Mouse (Mus musculus) liver, embryonic 11.5 days (tissue): ENCODE results near the gene Sult2a1. TPM values are rescaled to one million over a fixed set of nuclear protein-coding genes. Genes with fewer than 3 reads are reported as not detected.
"Not testable (repeated sequence)": the region's sequence is repeated elsewhere in the genome, so short reads cannot be mapped to it uniquely, and the experiment has no call there.

ENCODE experiments used
- ATAC-seq: fragments of 200-750 bp; cut with Nextera tagmentation; replicated peaks from 2 replicates; pipeline ENCODE4 v1.8.0; 2017; ENCODE audit warnings: moderate number of reproducible peaks, mild to moderate bottlenecking, moderate TSS enrichment, moderate library complexity; ENCODE audit not compliant: low FRiP score
- DNase-seq: peaks from one replicate; pipeline ENCODE4 v3.0.0-alpha.2; 2017; ENCODE audit warnings: low spot score
- H3K27ac ChIP-seq: fragments of 300-500 bp; sonication (generic); 2 replicates; pipeline ENCODE4 v1.5.1; 2014; ENCODE audit warnings: mild to moderate bottlenecking, low read depth, low read length, control low read depth
- H3K27me3 ChIP-seq: fragments of 300-500 bp; sonication (generic); replicated peaks from 2 replicates; pipeline ENCODE4 v1.6.1; 2014; ENCODE audit warnings: low read length, mixed read lengths; ENCODE audit not compliant: control insufficient read depth, insufficient read depth
- H3K36me3 ChIP-seq: fragments of 300-500 bp; sonication (generic); 2 replicates; pipeline ENCODE4 v1.6.1; 2014; ENCODE audit warnings: mild to moderate bottlenecking, low read length, moderate library complexity, mixed read lengths; ENCODE audit not compliant: control insufficient read depth, insufficient read depth
- H3K4me1 ChIP-seq: fragments of 300-500 bp; sonication (generic); replicated peaks from 2 replicates; pipeline ENCODE4 v1.6.1; 2014; ENCODE audit warnings: low read length, mixed read lengths; ENCODE audit not compliant: control insufficient read depth, insufficient read depth
- H3K4me2 ChIP-seq: fragments of 300-500 bp; sonication (generic); 2 replicates; pipeline ENCODE4 v1.6.1; 2014; ENCODE audit warnings: mild to moderate bottlenecking, control low read depth, moderate library complexity
- H3K4me3 ChIP-seq: fragments of 300-500 bp; sonication (generic); 2 replicates; pipeline ENCODE4 v1.5.1; 2014; ENCODE audit warnings: low read depth, low read length, control low read depth
- H3K9ac ChIP-seq: fragments of 300-500 bp; sonication (generic); 2 replicates; pipeline ENCODE4 v1.6.1; 2014; ENCODE audit warnings: low read depth, low read length, control low read depth
- H3K9me3 ChIP-seq: fragments of 300-500 bp; sonication (generic); 2 replicates; pipeline ENCODE4 v1.6.1; 2016; ENCODE audit warnings: low read length, inconsistent platforms, mixed read lengths; ENCODE audit not compliant: control insufficient read depth
- WGBS: fragments of 180-500 bp; shearing (Covaris S2); extraction: QIAGEN DNeasy Blood & Tissue Kit; methylation state at CpG from one replicate; pipeline ENCODE4 v1.1.7; 2014; 5-methylcytosine and 5-hydroxymethylcytosine counted together
- polyA plus RNA-seq: library from polyadenylated mRNA; unstranded; fragments of >200 nt; fragmentation: Nextera tagmentation; extraction: Ambion mirVana; gene quantifications from 2 replicates; pipeline ENCODE4 v1.2.1, GENCODE M21; 2014

Gene Sult2a1
- polyA plus RNA-seq: 0.18 TPM in 1 of 2 replicates, not detected in the other

GRCm38 (mm10) chr7:13837309-13837708, at the start of gene Sult2a1:
Gene Sult2a1, minus strand, starts transcription at chr7:13837409.
- 79% methylated on average over 1 of the region's 2 CpGs for WGBS

DNA sequence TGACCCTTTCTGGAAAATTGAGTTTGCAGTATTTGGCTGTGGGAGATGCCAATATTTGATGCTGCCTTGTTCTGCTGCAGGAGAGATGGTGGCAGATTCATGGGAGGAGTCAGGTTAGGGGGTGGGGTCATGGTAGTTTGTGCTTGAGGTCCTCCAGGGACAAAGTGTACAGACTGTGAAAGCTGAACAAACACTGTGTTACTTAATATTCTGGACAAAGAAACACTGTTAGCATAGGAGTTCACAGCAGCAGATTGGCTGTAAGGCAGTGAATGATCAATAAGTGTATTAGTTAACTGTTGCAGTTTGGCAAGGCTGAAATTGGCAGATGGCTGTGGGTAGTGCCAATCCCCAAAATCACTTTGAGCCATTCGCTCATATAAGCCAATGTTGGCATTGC, 23.3 kb downstream of the Sult2a1 start:
- Histone ChIP-seq H3K4me1 (no peaks in the 10 kb centered on the region), H3K27me3 (no peaks in the 10 kb centered on the region), H3K9ac (no peak overlapping the region), H3K9me3 (0 out of 2 replicates have a peak, but pooled peaks cover 3% of the 10 kb centered on the region), H3K4me3 (no peak overlapping the region), H3K4me2 (no peak overlapping the region), H3K27ac (no peak overlapping the region), H3K36me3 (no peaks in the 10 kb centered on the region)
- ATAC-seq: no peak
- no peak for DNase-seq
- 68% methylated on average over 1 of the region's 1 CpGs for WGBS

More at GRCm38 (mm10) chr7:13837309-13837708, at the start of gene Sult2a1:
- not testable (repeated sequence) for H3K27me3 ChIP-seq, DNase-seq, H3K4me1 ChIP-seq, H3K4me3 ChIP-seq, H3K27ac ChIP-seq, ATAC-seq, H3K4me2 ChIP-seq, H3K9me3 ChIP-seq, H3K9ac ChIP-seq, H3K36me3 ChIP-seq

Other genes with a start within 250 kb of the Sult2a1 start
- gene Sult2a5, start 213.4 kb downstream of the Sult2a1 start, polyA plus RNA-seq: not detected in 2 replicates
- not detected in 2 replicates for gene Sult2a2, start 103.9 kb downstream of the Sult2a1 start, polyA plus RNA-seq
- gene Sult2a4, start 152.2 kb upstream of the Sult2a1 start, polyA plus RNA-seq: not detected in 2 replicates